Mouse (Mus musculus) liver, embryonic 15.5 days (tissue): ENCODE measurements at regions not wholly inside any gene's neighbourhood (a gene's known extent, or its start where the extent isn't known, plus 50 kb on each side); places are given as distances from the start of the nearest gene placed in this dataset.
"Not testable (repeated sequence)": the region's sequence is repeated elsewhere in the genome, so short reads cannot be mapped to it uniquely, and the experiment has no call there.

Experiments used
- ATAC-seq: fragments of 200-750 bp; cut with Nextera tagmentation; 2 replicates; pipeline ENCODE4 v1.8.0; 2017; ENCODE audit warnings: moderate number of reproducible peaks, mild to moderate bottlenecking, moderate library complexity; ENCODE audit not compliant: insufficient read depth
- H3K27ac ChIP-seq: fragments of 300-500 bp; sonication (generic); replicated peaks from 2 replicates; pipeline ENCODE4 v1.5.1; 2015; ENCODE audit warnings: mild to moderate bottlenecking, inconsistent platforms
- H3K27me3 ChIP-seq: fragments of 300-500 bp; sonication (generic); 2 replicates; pipeline ENCODE4 v1.6.1; 2015; ENCODE audit warnings: mild to moderate bottlenecking, inconsistent platforms
- H3K36me3 ChIP-seq: fragments of 300-500 bp; sonication (generic); replicated peaks from 2 replicates; pipeline ENCODE4 v1.6.1; 2015; ENCODE audit warnings: moderate library complexity, mild to moderate bottlenecking, inconsistent platforms
- H3K4me1 ChIP-seq: fragments of 300-500 bp; sonication (generic); replicated peaks from 2 replicates; pipeline ENCODE4 v1.6.1; 2015; ENCODE audit warnings: inconsistent platforms
- H3K4me2 ChIP-seq: fragments of 300-500 bp; sonication (generic); 2 replicates; pipeline ENCODE4 v1.6.1; 2015; ENCODE audit warnings: moderate library complexity, mild to moderate bottlenecking, inconsistent platforms
- H3K4me3 ChIP-seq: fragments of 300-500 bp; sonication (generic); replicated peaks from 2 replicates; pipeline ENCODE4 v1.5.1; 2015; ENCODE audit warnings: mild to moderate bottlenecking, inconsistent platforms
- H3K9ac ChIP-seq: fragments of 300-500 bp; sonication (generic); 2 replicates; pipeline ENCODE4 v1.6.1; 2015; ENCODE audit warnings: moderate library complexity, mild to moderate bottlenecking, inconsistent platforms
- H3K9me3 ChIP-seq: fragments of 300-500 bp; sonication (generic); replicated peaks from 2 replicates; pipeline ENCODE4 v1.6.1; 2016; ENCODE audit warnings: inconsistent platforms
- WGBS: fragments of 180-500 bp; shearing (Covaris S2); methylation state at CpG from one replicate; pipeline ENCODE4 v1.1.7; 2015; ENCODE audit warnings: mixed read lengths; ENCODE audit not compliant: insufficient replicate concordance; 5-methylcytosine and 5-hydroxymethylcytosine counted together

DNA sequence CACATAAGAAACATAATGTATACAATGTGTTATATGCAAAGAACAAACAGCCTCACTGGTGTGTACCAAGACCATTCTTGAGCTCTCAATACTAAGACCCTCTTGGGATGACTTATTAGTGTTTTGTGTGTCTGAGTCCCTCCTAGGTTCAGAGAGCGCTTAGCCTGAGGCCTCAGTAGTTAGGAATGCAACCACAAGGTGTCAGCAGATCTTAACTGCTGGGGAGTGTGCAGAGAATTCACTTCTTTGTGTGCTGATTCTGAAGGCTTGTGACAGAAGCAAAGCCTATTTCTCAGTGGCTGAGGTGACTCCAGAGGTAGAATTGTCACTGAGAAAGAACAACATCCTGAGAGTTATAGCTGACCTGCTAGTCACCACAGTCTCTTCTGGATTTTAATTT, 816.9 kb upstream of the Olfr1507 start:
- H3K4me3 ChIP-seq, H3K27me3 ChIP-seq, H3K27ac ChIP-seq, H3K4me1 ChIP-seq, H3K9ac ChIP-seq, H3K4me2 ChIP-seq, H3K9me3 ChIP-seq, H3K36me3 ChIP-seq, ATAC-seq: not testable (repeated sequence)
- 14% methylated on average over 1 of the region's 1 CpGs for WGBS

DNA sequence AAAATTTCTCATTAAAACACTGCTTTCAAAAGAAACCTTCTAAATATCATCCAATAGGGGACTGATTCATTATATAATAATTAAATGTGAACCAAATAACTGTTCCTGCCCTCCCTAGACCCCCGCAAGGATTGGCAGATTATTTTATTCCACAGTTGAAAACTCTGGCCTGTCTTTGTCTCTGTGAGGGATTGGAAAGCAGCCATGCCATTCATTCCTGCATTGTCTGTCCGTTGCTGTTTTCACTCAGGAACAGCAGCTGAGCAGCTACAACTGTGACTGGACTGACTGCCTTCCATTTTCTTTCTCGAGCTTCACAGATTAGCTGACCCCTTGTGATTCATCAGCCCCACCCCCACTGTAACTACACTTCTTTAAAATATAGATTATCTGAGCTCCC, 807.6 kb upstream of the Olfr1507 start:
- H3K36me3 ChIP-seq, H3K27ac ChIP-seq, H3K9ac ChIP-seq, H3K4me2 ChIP-seq, H3K4me1 ChIP-seq, H3K27me3 ChIP-seq, H3K4me3 ChIP-seq, H3K9me3 ChIP-seq, ATAC-seq: not testable (repeated sequence)
- WGBS, result no CpG with 5 or more reads among the region's 3 CpGs

DNA sequence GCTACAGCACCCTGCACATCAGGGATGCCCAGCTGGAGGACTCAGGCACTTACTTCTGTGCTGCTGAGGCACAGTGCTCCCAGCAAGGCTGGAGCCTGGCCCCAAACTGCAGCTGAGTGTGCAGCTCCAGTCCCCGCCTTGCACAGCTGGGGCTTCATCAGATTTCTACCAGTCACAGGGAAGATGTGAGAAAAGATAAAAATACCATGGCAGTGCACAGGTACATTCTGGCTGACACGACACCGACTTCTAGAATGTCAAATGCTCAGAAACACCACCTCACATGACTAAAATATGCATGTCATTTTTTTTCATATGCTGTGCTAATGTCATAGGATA, 806.9 kb upstream of the Olfr1507 start:
- WGBS, result no CpG with 5 or more reads among the region's 3 CpGs

DNA sequence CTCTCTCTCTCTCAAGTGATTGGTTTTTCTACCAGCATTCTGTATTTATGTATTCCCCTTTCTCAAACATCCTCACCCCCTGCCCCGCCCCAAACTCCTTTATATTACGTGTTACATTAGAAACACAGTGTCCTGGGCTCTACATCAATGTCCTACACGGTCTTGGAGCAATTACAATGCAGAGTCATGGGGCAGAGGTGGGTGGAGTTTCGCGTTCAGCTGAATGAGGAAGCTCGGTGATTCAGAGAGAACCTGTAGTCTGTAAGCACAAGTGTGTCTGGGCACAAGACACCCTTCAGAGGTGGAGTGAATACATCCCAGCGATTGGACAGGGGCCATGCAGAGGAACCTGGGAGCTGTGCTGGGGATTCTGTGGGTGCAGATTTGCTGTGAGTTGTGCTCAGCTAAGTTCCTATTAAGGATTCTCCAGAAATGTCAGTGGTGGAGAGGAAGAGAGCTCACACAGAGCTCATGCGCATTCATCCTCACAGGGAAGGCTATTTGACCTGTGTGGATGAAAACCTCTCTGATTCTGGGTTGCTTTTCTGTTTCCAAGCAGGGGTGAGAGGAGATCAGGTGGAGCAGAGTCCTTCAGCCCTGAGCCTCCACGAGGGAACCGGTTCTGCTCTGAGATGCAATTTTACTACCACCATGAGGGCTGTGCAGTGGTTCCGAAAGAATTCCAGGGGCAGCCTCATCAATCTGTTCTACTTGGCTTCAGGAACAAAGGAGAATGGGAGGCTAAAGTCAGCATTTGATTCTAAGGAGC, 806.4 kb upstream of the Olfr1507 start:
- not testable (repeated sequence) for ATAC-seq, H3K4me3 ChIP-seq, H3K27ac ChIP-seq, H3K27me3 ChIP-seq, H3K9ac ChIP-seq, H3K4me1 ChIP-seq, H3K36me3 ChIP-seq, H3K4me2 ChIP-seq, H3K9me3 ChIP-seq
- no CpG with 5 or more reads among the region's 11 CpGs for WGBS

More for the DNA sequence above, 806.9 kb upstream of the Olfr1507 start:
- H3K27ac ChIP-seq, H3K4me1 ChIP-seq, H3K27me3 ChIP-seq, H3K4me3 ChIP-seq, ATAC-seq, H3K4me2 ChIP-seq, H3K9ac ChIP-seq, H3K36me3 ChIP-seq, H3K9me3 ChIP-seq: not testable (repeated sequence)

DNA sequence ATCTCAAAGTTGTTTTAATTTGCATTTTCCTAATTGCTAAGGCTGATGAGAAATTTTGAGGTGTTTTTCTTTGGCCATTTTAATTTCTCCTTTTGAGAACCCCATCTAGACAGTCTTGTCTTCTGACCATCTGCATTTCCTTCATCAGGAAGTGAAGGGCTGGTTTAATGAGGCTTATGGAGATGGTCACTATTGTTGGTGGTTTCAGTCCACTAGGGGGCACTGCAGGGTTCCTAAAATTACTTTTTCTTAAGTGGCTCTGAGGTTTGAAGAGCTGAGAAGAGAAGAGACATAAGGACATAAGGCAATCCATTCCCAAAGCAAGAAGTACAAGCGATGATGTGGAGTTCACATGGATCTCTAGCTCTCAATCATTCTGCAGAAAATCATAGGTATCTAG, 805.6 kb upstream of the Olfr1507 start:
- not testable (repeated sequence) for H3K4me2 ChIP-seq, H3K27ac ChIP-seq, H3K36me3 ChIP-seq, H3K9me3 ChIP-seq, H3K4me1 ChIP-seq, ATAC-seq, H3K4me3 ChIP-seq, H3K9ac ChIP-seq, H3K27me3 ChIP-seq
- 27% methylated on average over 1 of the region's 1 CpGs for WGBS

DNA sequence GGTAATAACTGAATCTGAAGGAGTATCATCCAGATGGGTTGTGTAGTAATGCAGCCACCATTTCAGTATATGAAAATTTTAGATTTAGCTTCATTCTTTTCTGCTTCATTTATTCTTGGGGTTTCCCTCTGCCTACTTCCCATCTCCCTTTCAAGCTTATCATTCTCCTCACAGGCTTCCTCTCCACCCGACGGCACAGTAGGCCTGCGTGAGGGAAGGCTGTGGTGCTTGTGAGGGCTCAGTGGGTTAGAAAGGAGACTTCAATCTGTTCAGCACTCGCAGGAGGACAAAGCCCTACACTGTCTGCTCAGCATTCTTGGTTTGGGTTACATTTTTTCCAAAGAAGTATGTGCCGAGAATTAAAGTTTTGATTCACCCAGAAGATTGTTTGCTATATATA, 804.2 kb upstream of the Olfr1507 start:
- not testable (repeated sequence) for H3K4me2 ChIP-seq, H3K4me3 ChIP-seq, H3K27ac ChIP-seq, ATAC-seq, H3K4me1 ChIP-seq, H3K9ac ChIP-seq, H3K9me3 ChIP-seq, H3K36me3 ChIP-seq, H3K27me3 ChIP-seq
- WGBS, result no CpG with 5 or more reads among the region's 5 CpGs

DNA sequence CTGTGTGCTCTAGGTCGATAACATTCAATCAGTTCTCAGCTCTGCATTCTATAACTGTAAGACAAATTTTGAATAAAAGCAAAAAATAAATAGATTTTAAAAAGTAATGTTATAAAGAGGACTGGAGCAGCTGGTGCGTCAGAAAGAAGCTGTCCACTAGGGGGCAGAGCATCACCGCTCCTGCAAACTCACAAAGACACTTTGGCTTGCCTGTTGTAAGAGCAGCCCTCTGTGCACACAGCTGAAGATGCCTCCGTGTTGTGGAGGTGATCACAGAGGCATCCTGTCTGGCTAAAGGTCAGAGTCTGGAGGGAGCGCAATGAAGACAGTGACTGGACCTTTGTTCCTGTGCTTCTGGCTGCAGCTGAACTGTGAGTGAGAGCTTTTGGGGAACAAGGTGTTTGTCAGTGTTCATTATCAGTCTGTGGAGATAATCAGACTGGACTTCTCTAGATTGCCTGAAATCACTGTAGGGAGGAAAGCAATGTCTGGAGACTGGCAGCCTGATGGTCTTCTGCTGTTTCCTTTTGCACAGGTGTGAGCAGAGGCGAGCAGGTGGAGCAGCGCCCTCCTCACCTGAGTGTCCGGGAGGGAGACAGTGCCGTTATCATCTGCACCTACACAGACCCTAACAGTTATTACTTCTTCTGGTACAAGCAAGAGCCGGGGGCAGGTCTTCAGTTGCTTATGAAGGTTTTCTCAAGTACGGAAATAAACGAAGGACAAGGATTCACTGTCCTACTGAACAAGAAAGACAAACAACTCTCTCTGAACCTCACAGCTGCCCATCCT, 788.0 kb upstream of the Olfr1507 start:
- not testable (repeated sequence) for H3K4me3 ChIP-seq, H3K9ac ChIP-seq, ATAC-seq, H3K36me3 ChIP-seq, H3K4me1 ChIP-seq, H3K27ac ChIP-seq, H3K27me3 ChIP-seq, H3K9me3 ChIP-seq, H3K4me2 ChIP-seq
- WGBS, result no CpG with 5 or more reads among the region's 12 CpGs

DNA sequence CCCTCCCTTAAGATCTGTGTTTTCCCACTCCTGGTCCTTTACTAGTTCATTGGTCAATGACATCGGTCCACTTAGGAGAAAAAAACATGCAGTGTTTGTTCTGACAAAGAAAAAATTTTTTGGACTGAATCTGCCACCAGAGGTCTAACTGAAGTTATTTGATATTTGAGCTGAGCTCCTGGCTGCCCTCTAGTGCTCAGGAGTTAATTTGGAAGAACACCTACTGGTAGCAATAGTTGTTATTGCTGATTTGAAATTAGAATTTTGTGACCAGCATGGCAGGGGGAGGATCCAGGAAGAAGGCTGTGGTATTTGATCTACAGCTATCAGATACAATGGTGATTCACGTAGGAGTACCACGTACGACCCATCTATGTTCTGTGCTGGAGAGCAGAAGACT, 777.7 kb upstream of the Olfr1507 start:
- not testable (repeated sequence) for H3K4me3 ChIP-seq, H3K27me3 ChIP-seq, ATAC-seq, H3K9me3 ChIP-seq, H3K4me2 ChIP-seq, H3K4me1 ChIP-seq, H3K9ac ChIP-seq, H3K36me3 ChIP-seq, H3K27ac ChIP-seq
- WGBS, result no CpG with 5 or more reads among the region's 4 CpGs

DNA sequence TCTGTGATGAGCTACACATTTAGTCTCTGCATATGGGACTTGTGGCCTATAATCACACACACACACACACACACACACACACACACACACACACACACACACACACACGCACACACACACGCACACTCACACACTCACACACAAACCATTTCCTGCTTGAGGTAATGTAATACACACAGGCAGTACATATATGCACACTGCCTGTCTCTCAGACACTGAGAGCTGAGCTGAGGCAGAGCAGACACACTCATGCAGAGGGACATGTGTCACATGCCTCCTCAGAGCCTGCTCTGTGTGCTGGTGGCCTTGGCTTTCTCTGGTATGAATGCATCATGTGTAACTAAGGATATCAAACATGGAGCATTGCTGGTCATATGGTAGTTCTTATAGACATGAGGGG, 772.1 kb upstream of the Olfr1507 start:
- H3K27ac ChIP-seq, H3K9ac ChIP-seq, H3K4me1 ChIP-seq, ATAC-seq, H3K27me3 ChIP-seq, H3K36me3 ChIP-seq, H3K4me2 ChIP-seq, H3K4me3 ChIP-seq, H3K9me3 ChIP-seq: not testable (repeated sequence)
- no CpG with 5 or more reads among the region's 2 CpGs for WGBS

DNA sequence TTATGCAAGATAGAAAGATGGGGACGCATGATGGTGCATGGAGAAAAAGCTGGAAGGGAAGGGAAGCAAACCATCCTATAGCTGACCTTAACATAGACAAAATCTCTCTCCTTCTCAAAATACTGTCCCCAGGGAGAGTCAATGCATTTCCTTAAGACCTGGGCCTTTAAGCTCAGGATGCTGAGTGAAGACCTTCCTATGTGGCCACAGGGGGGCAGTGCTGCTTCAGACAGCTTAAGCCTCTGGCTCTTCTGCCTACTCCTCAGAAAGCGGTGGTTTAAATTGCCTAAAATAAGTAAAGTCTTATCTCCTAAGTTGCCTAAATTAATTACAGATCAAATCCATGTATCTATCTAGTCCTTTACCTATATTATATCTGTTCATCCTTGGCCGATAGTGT, 760.4 kb upstream of the Olfr1507 start:
- not testable (repeated sequence) for ATAC-seq

DNA sequence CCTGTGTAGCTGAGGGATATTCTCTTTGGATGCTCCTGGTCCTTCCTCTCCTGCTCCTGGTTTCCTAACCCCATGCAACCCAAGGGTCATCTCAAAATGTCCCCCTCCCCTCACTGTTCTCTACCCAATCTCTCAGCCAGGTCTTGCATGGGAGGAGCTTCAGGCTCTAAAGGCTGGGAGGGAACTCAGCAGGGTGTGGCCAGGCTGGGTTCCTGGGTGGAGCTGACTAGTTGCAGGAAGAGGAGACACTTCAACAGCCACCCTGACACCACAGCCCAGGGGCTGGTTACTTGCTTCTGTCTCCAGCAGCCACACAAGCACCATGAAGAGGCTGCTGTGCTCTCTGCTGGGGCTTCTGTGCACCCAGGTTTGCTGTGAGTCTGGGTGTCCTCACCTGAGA, 757.9 kb upstream of the Olfr1507 start:
- not testable (repeated sequence) for H3K9ac ChIP-seq, H3K27ac ChIP-seq, H3K36me3 ChIP-seq, H3K4me1 ChIP-seq, H3K27me3 ChIP-seq, H3K9me3 ChIP-seq, H3K4me2 ChIP-seq, ATAC-seq, H3K4me3 ChIP-seq

More for the DNA sequence above, 760.4 kb upstream of the Olfr1507 start:
- H3K9me3 ChIP-seq, H3K27ac ChIP-seq, H3K9ac ChIP-seq, H3K27me3 ChIP-seq, H3K4me1 ChIP-seq, H3K4me3 ChIP-seq, H3K4me2 ChIP-seq, H3K36me3 ChIP-seq: not testable (repeated sequence)
- no CpG with 5 or more reads among the region's 3 CpGs for WGBS

DNA sequence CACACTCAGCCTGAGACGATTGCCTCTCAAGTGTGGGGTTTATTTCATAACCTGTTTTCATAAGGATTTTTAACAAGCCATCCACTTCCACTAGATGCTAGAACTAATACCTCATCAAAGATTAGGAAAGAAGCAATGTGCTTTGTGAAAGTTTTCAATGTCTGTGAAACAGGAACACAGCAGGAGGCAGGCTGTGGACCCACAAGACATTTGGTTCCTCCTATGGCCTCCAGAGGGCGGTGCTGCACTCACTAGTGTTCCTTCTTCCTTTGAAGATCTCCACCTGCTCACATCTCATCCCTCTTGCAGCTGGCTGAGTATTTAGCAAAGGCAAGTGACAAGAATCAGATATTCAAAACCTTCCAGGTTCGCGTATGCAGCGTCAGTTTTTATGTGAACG, 735.6 kb upstream of the Olfr1507 start:
- not testable (repeated sequence) for H3K9me3 ChIP-seq, H3K4me2 ChIP-seq, H3K4me1 ChIP-seq, H3K36me3 ChIP-seq, H3K27ac ChIP-seq, H3K4me3 ChIP-seq, ATAC-seq, H3K9ac ChIP-seq, H3K27me3 ChIP-seq
- no CpG with 5 or more reads among the region's 6 CpGs for WGBS
